Mouse (Mus musculus): ENCODE results near the gene Usf2. TPM values are rescaled to one million over a fixed set of nuclear protein-coding genes. Genes with fewer than 3 reads are reported as not detected.

The Usf2 gene
- polyA plus RNA-seq, 1 experiment from 2014 or later = 20.5 TPM

DNA sequence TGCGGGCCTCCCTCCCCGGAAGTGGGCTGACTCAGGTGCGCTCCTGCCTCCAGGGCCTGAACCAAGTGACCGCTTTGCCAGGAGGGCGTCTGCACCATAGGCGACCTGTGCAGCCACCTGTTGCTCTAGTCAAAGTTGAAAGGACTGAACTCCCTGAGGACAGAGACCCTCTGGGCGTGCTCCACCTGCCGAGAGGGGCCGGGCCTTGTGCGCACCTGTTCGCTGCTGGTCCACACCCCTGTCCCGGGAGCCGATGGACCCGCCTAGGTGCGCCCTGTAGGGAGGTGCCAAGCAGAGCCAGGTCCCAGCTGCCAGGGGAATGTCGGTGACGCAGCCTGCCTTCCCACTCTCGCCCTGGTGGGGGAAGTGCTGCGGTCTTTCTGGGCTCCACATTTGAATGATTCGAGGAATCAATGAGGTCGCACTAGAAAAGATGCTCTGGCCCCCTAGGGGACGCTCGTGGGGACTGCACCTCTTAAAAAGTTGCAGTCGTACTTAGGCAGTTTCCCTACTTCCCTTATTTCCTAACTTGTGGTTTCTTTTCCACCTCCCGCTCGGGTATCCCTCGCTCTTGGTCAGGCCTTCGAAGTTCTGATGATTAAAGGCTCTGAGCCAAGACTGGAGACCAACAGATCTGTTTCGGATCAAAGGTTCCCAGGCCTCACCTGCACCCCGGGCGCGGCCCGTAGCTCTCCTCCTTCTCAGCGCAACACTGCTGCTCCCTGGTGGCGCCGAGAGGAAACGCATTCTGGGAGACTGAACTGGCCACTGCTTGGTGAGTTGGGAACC lies 17.1 kb upstream of the Usf2 start, which contains the start of gene Fam187b:
TSS of gene Fam187b (plus strand) at position 290 of the 789 bp plus-strand sequence.
- Histone ChIP-seq H3K4me2 (ENCODE audit: low read depth, low read length) (peak within 1 kb of the TSS; percentile 65), H3K36me3 (ENCODE audit: control insufficient read depth, insufficient read depth, low read length) (0 out of 2 replicates have a peak, but pooled peaks cover 3% of the 10 kb centered on the region), H3K4me3 (ENCODE audit: low read length) (peak within 1 kb of the TSS; percentile 62), H3K4me1 (replicated peaks; ENCODE audit: control insufficient read depth, insufficient read depth, low read length) (peaks cover 6% of the 10 kb centered on the region), H3K9ac (ENCODE audit: low read length) (peak within 1 kb of the TSS; percentile 74), H3K27me3 (ENCODE audit: control insufficient read depth, insufficient read depth, low read depth, low read length) (peaks cover 15% of the 10 kb centered on the region), H3K9me3 (ENCODE audit: control insufficient read depth, low read length) (no peaks in the 10 kb centered on the region), H3K27ac (ENCODE audit: low read length) (peak within 1 kb of the TSS; percentile 96)
- ATAC-seq (ENCODE audit: low read depth) = peak; percentile 93
- WGBS = under 1% methylated on average over 37 of the region's 37 CpGs

DNA sequence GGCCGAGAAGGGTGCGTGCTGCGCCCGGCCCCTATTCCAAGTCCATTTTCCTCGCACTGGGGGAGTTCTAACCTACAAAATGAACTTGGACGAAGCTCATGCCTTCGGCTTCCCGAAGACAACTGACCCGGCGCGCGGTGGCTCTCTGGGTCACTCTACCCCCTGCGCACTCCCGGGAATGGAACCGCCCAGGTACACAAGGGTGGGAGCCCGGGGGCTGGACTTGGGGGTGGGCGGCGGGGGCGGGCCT lies 16.6 kb upstream of the Usf2 start, which contains the start of gene Lsr:
TSS of gene Lsr (minus strand) at position 214 of the 250 bp plus-strand sequence.
- Histone ChIP-seq H3K4me2 (ENCODE audit: low read depth, low read length) (peak within 1 kb of the TSS; percentile 65), H3K4me1 (replicated peaks; ENCODE audit: control insufficient read depth, insufficient read depth, low read length) (peaks cover 6% of the 10 kb centered on the region), H3K36me3 (ENCODE audit: control insufficient read depth, insufficient read depth, low read length) (0 out of 2 replicates have a peak, but pooled peaks cover 3% of the 10 kb centered on the region), H3K9ac (ENCODE audit: low read length) (peak within 1 kb of the TSS; percentile 74), H3K4me3 (ENCODE audit: low read length) (peak within 1 kb of the TSS; percentile 62), H3K9me3 (ENCODE audit: control insufficient read depth, low read length) (no peaks in the 10 kb centered on the region), H3K27me3 (ENCODE audit: control insufficient read depth, insufficient read depth, low read depth, low read length) (peaks cover 15% of the 10 kb centered on the region), H3K27ac (ENCODE audit: low read length) (peak within 1 kb of the TSS; percentile 96)
- ATAC-seq (ENCODE audit: low read depth) = peak; percentile 92
- under 1% methylated on average over 19 of the region's 19 CpGs for WGBS

DNA sequence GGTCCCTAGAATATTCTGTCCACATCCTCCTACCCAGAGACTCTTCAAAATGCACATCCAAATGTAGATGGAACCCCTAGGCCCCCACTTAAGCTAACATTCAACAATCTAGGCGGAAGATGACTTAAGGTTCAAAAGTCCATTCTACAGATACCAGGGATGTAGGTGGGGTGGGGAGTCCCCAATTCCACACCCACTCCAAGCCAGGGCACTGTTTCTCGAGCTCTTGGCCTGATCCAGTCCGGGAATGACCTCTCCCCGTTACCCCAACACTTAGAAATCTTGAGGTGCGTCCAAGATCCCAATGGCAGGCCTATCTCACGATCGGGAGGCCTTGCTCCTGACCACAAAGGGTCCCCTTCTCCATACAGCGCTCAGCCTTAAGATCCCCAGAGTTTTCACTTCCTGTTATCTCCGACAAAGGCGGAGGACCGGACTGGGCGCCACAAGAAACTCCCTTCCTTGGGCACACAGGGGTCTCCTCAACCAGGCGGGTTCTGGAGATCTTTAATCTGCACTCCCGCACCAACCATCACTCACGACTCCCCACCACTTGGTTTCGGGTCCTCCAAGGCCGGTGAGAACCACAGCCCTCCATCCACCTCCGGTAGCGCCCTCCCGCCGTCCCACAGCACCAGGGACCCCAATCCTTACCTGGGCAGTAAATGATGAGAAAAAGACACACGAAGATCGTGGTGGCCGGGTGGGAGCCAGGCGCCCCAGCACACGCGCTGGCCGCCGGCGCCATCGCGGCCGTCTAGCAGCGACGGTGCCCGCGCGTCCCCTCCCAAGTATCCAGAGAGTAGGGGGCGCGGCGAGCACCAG lies 16.0 kb upstream of the Usf2 start:
- Histone ChIP-seq H3K36me3 (ENCODE audit: control insufficient read depth, insufficient read depth, low read length) (0 out of 2 replicates have a peak, but pooled peaks cover 3% of the 10 kb centered on the region), H3K27me3 (ENCODE audit: control insufficient read depth, insufficient read depth, low read depth, low read length) (peaks cover 15% of the 10 kb centered on the region), H3K9me3 (ENCODE audit: control insufficient read depth, low read length) (no peaks in the 10 kb centered on the region), H3K27ac (ENCODE audit: low read length) (peak overlapping the region; percentile 96), H3K4me3 (ENCODE audit: low read length) (peak overlapping the region; percentile 62), H3K4me2 (ENCODE audit: low read depth, low read length) (peak overlapping the region; percentile 65), H3K9ac (ENCODE audit: low read length) (peak overlapping the region; percentile 74), H3K4me1 (replicated peaks; ENCODE audit: control insufficient read depth, insufficient read depth, low read length) (peaks cover 6% of the 10 kb centered on the region)
- 4% methylated on average over 41 of the region's 41 CpGs for WGBS
- peak; percentile 57 for ATAC-seq (ENCODE audit: low read depth)

DNA sequence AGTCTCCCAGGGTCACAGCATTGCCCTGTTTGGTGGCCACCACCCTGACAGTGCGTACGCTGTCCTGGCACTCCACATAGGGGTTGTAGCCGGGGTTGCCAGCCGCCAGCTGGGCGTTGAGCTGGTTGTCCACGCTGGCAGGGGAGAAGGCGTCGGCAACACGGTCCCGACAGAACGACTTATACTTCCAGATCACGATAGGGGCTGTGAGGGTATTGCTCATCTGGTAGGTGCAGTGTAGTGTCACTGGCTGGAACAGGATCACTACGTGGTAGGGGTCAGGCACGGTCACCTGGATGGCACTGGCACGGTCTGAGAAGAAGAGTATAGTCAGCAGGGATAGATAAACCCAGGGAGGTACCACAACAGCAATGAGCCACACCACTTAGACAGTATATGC lies 15.3 kb upstream of the Usf2 start:
- H3K27ac ChIP-seq (ENCODE audit: low read length) = no peak overlapping the region
- no peaks in the 10 kb centered on the region for H3K9me3 ChIP-seq (ENCODE audit: control insufficient read depth, low read length)
- H3K4me1 ChIP-seq (replicated peaks; ENCODE audit: control insufficient read depth, insufficient read depth, low read length) = peaks cover 6% of the 10 kb centered on the region
- H3K9ac ChIP-seq (ENCODE audit: low read length) = peak overlapping the region; percentile 74; the same call in 1 of the 2 replicates
- 0 out of 2 replicates have a peak, but pooled peaks cover 3% of the 10 kb centered on the region for H3K36me3 ChIP-seq (ENCODE audit: control insufficient read depth, insufficient read depth, low read length)
- peaks cover 15% of the 10 kb centered on the region for H3K27me3 ChIP-seq (ENCODE audit: control insufficient read depth, insufficient read depth, low read depth, low read length)
- WGBS = 79% methylated on average over 15 of the region's 15 CpGs
- ATAC-seq (ENCODE audit: low read depth) = no peak
- peak overlapping the region; percentile 65 for H3K4me2 ChIP-seq (ENCODE audit: low read depth, low read length)
- peak overlapping the region; percentile 62 for H3K4me3 ChIP-seq (ENCODE audit: low read length)

DNA sequence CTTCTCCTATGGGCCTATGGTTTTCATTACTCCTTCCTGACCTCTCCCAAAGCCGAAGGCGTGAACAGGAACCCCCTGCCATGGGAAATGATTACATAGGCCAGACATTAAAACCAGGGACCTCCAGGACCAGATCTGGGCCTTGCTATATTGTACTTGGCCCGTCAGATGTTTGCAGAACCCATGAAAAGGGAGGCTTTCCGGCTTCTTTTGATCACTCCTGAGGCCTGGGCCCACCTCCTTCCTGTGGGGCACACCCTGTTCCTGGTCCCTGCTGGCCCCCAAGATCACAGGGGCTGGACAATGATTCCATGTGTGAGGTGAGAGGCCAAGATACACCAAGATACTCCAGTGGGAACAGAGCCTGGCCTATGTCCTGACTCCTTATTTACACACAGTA lies 12.6 kb upstream of the Usf2 start:
- Histone ChIP-seq H3K4me1 (replicated peaks; ENCODE audit: control insufficient read depth, insufficient read depth, low read length) (peaks cover 4% of the 10 kb centered on the region), H3K4me3 (ENCODE audit: low read length) (no peak overlapping the region), H3K9ac (ENCODE audit: low read length) (no peak overlapping the region), H3K4me2 (ENCODE audit: low read depth, low read length) (no peak overlapping the region), H3K36me3 (ENCODE audit: control insufficient read depth, insufficient read depth, low read length) (0 out of 2 replicates have a peak, but pooled peaks cover 3% of the 10 kb centered on the region), H3K9me3 (ENCODE audit: control insufficient read depth, low read length) (no peaks in the 10 kb centered on the region), H3K27ac (ENCODE audit: low read length) (no peak overlapping the region), H3K27me3 (ENCODE audit: control insufficient read depth, insufficient read depth, low read depth, low read length) (peaks cover 15% of the 10 kb centered on the region)
- ATAC-seq (ENCODE audit: low read depth) = no peak
- WGBS = 67% methylated on average over 4 of the region's 4 CpGs

DNA sequence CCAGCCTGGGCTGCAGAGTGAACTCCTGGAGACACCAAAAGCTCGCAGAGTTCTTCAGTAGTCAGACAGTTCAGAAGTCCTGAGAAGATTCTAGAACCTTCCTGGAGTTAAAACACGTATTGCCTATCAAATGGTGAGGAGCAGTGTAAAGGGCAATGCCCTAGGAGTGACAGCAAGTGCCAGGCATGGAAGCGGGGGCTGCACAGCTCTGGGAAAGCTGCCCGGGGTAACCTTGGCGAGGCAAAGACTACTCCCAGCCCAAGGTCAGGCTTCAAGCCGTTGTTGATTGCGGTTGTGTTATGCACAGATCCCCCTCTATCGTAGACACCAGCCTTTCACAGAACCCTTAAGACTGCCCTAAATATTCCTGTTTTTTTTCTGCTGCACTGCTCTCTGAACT lies 12.0 kb upstream of the Usf2 start:
- WGBS = 85% methylated on average over 8 of the region's 8 CpGs
- peaks cover 3% of the 10 kb centered on the region for H3K4me1 ChIP-seq (replicated peaks; ENCODE audit: control insufficient read depth, insufficient read depth, low read length)
- no peak overlapping the region for H3K27ac ChIP-seq (ENCODE audit: low read length)

DNA sequence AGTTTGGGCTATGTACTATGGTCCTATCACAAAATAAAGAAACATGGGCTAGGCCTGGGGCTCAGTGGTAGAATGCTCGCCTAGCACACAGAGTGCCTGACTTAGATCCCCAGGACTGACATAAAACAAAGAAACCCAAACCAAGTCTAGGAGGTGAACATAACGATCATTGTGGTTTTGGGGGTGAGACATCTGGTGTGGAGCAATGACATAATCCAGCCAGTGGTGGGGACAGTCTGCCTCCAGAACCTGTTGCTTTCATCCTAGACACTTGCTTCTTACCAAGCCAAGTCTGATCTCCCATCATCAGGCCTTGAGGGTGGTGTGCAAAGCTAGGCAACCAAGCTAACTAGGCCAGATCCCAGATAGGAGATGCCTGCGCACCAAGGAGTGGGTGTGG lies 10.1 kb upstream of the Usf2 start:
- Histone ChIP-seq H3K27me3 (ENCODE audit: control insufficient read depth, insufficient read depth, low read depth, low read length) (no peaks in the 10 kb centered on the region), H3K9me3 (ENCODE audit: control insufficient read depth, low read length) (no peaks in the 10 kb centered on the region), H3K4me3 (ENCODE audit: low read length) (no peak overlapping the region), H3K4me1 (replicated peaks; ENCODE audit: control insufficient read depth, insufficient read depth, low read length) (no peaks in the 10 kb centered on the region), H3K36me3 (ENCODE audit: control insufficient read depth, insufficient read depth, low read length) (0 out of 2 replicates have a peak, but pooled peaks cover 3% of the 10 kb centered on the region), H3K4me2 (ENCODE audit: low read depth, low read length) (no peak overlapping the region), H3K9ac (ENCODE audit: low read length) (no peak overlapping the region), H3K27ac (ENCODE audit: low read length) (no peak overlapping the region)
- ATAC-seq (ENCODE audit: low read depth) = no peak
- WGBS = 84% methylated on average over 3 of the region's 3 CpGs

More for the DNA sequence above, 12.0 kb upstream of the Usf2 start:
- no peaks in the 10 kb centered on the region for H3K9me3 ChIP-seq (ENCODE audit: control insufficient read depth, low read length)
- H3K4me3 ChIP-seq (ENCODE audit: low read length) = no peak overlapping the region
- ATAC-seq (ENCODE audit: low read depth) = no peak
- H3K9ac ChIP-seq (ENCODE audit: low read length) = no peak overlapping the region
- H3K36me3 ChIP-seq (ENCODE audit: control insufficient read depth, insufficient read depth, low read length) = 0 out of 2 replicates have a peak, but pooled peaks cover 3% of the 10 kb centered on the region
- H3K27me3 ChIP-seq (ENCODE audit: control insufficient read depth, insufficient read depth, low read depth, low read length) = peaks cover 14% of the 10 kb centered on the region
- no peak overlapping the region for H3K4me2 ChIP-seq (ENCODE audit: low read depth, low read length)

DNA sequence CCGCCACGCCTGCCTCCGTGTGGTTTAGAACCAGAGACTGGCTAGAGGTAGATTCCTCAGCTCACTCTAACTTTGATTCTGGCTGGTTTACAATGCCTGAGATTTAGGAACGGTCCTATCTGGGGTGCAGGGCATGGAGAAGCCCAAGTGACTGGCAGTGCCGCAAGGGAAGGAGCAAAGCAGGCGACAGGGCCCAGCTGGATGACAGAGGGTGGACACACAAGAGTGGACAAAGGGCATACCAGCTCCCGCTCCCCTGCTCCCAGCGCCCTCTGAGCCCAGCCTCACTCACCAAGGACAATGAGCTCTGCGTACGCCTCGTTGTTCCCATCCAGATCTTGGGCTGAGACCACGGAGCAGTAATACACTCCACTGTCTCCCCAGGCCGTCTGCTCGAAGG lies 9.1 kb upstream of the Usf2 start:
- H3K27me3 ChIP-seq (ENCODE audit: control insufficient read depth, insufficient read depth, low read depth, low read length) = no peaks in the 10 kb centered on the region
- no peak overlapping the region for H3K4me3 ChIP-seq (ENCODE audit: low read length)
- no peaks in the 10 kb centered on the region for H3K36me3 ChIP-seq (ENCODE audit: control insufficient read depth, insufficient read depth, low read length)
- no peak overlapping the region for H3K4me2 ChIP-seq (ENCODE audit: low read depth, low read length)
- no peak for ATAC-seq (ENCODE audit: low read depth)
- H3K9me3 ChIP-seq (ENCODE audit: control insufficient read depth, low read length) = no peaks in the 10 kb centered on the region
- no peak overlapping the region for H3K27ac ChIP-seq (ENCODE audit: low read length)
- H3K9ac ChIP-seq (ENCODE audit: low read length) = no peak overlapping the region
- no peaks in the 10 kb centered on the region for H3K4me1 ChIP-seq (replicated peaks; ENCODE audit: control insufficient read depth, insufficient read depth, low read length)
- 90% methylated on average over 14 of the region's 14 CpGs for WGBS

DNA sequence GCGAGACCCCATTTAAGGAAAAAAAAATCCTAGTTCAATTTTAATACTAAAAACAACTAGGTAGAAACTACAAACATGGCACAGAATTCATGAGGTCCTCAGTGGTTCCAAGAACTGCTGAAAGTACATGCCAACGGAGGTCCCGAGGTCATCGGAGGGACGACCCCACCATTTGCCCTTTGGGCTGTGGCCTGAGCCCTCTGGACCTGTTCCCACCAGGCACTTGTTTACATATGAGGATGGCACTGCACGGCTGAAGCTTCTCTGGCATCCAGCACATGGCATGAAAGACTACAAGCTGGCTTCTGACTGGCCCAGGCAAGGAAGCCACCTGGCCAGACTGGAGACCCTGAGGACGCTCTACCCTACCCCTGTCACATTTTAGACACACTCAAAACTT lies 7.8 kb upstream of the Usf2 start:
- H3K27me3 ChIP-seq (ENCODE audit: control insufficient read depth, insufficient read depth, low read depth, low read length) = no peaks in the 10 kb centered on the region
- no peak overlapping the region for H3K4me2 ChIP-seq (ENCODE audit: low read depth, low read length)
- no peak for ATAC-seq (ENCODE audit: low read depth)
- H3K9me3 ChIP-seq (ENCODE audit: control insufficient read depth, low read length) = no peaks in the 10 kb centered on the region
- H3K4me1 ChIP-seq (replicated peaks; ENCODE audit: control insufficient read depth, insufficient read depth, low read length) = no peaks in the 10 kb centered on the region
- no peak overlapping the region for H3K27ac ChIP-seq (ENCODE audit: low read length)
- H3K9ac ChIP-seq (ENCODE audit: low read length) = no peak overlapping the region
- no peaks in the 10 kb centered on the region; the same call in 1 of the 2 replicates for H3K36me3 ChIP-seq (ENCODE audit: control insufficient read depth, insufficient read depth, low read length)
- 75% methylated on average over 7 of the region's 7 CpGs for WGBS
- H3K4me3 ChIP-seq (ENCODE audit: low read length) = no peak overlapping the region
